Mouse (Mus musculus): ENCODE results near the gene Pcsk4.

DNA sequence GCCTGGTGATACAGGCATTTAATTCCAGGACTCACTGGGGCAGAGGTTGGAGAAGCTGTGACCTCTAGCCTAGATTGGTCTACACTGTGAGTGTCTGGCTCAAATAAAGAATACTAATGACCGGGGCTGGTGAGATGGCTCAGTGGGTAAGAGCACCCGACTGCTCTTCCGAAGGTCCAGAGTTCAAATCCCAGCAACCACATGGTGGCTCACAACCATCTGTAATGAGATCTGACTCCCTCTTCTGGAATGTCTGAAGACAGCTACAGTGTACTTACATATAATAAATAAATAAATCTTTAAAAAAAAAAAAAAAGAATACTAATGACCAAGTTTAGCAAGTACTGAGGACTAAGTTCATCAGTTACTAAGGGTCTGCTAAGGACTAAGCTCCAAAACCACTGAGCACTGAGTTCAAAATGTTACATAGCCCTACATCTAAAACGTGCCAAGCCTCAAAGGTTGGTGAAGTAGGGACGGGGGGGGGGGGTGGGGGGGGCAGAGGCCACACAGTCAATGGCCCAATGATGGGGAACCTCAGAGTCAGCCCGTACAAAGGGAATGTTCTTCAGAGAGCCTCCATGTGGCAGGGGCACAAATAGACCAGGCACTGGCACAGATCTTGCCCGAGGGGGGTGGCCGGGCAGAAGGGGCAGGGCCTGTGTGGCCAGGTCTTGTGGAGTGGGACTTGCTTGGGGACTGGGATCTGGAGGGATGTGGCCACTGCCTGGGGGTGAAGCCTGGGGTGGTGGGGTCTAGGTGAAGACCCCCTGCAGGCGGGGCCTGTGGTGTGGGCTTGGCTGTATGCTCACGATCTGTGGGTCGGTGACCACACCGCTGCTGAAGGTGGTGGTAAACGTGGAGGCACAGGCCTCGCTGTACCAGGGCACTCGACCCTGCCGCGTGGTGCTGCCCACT, 4.9 kb downstream of the Pcsk4 start:
- TF ChIP-seq TCF12 (IDR thresholded peaks at IDR 0.05; ENCODE audit: low read depth, low read length) (no peak), CTCF (conservative IDR thresholded peaks at IDR 0.05 in 1 of 2, IDR thresholded peaks at IDR 0.05 in 1 of 2; ENCODE audit: low read depth in 2 of 2, low read length in 2 of 2) (no peak), SMC3 (IDR thresholded peaks at IDR 0.05; ENCODE audit: low read depth, low read length) (no peak), ELF1 (IDR thresholded peaks at IDR 0.05; ENCODE audit: low read depth, low read length) (no peak), JUN (IDR thresholded peaks at IDR 0.05; ENCODE audit: insufficient read depth, low read depth, low read length) (no peak), POLR2A (IDR thresholded peaks at IDR 0.05; ENCODE audit: low read depth, low read length) (no peak), RAD21 (IDR thresholded peaks at IDR 0.05; ENCODE audit: low read depth, low read length) (no peak), ZMIZ1 (IDR thresholded peaks at IDR 0.05; ENCODE audit: low read depth, low read length) (no peak), NELFE (IDR thresholded peaks at IDR 0.05; ENCODE audit: low read depth, low read length) (no peak), SIN3A (IDR thresholded peaks at IDR 0.05; ENCODE audit: low read length) (no peak), EP300 (IDR thresholded peaks at IDR 0.05; ENCODE audit: low read length) (no peak), MAFK (IDR thresholded peaks at IDR 0.05; ENCODE audit: insufficient replicate concordance, low read length) (no peak), UBTF (IDR thresholded peaks at IDR 0.05; ENCODE audit: low read depth, low read length) (no peak)
